Mouse (Mus musculus) liver, embryonic 13.5 days (tissue): Measurements from ENCODE around the gene Ucn2. TPM values are rescaled to one million over a fixed set of nuclear protein-coding genes. Genes with fewer than 3 reads are reported as not detected.

ENCODE experiments used
- ATAC-seq: fragments of 200-750 bp; cut with Nextera tagmentation; 2 replicates; pipeline ENCODE4 v1.8.0; 2017; ENCODE audit warnings: low read depth, mild to moderate bottlenecking, moderate number of reproducible peaks, moderate library complexity
- DNase-seq: peaks from one replicate; pipeline ENCODE4 v3.0.0; 2022
- H3K27ac ChIP-seq: fragments of 300-500 bp; sonication (generic); 2 replicates; pipeline ENCODE4 v1.5.1; 2015; ENCODE audit warnings: moderate library complexity, mild to moderate bottlenecking, inconsistent platforms
- H3K27me3 ChIP-seq: fragments of 300-500 bp; sonication (generic); 2 replicates; pipeline ENCODE4 v1.6.1; 2015; ENCODE audit warnings: mild to moderate bottlenecking, inconsistent platforms
- H3K36me3 ChIP-seq: fragments of 300-500 bp; sonication (generic); 2 replicates; pipeline ENCODE4 v1.6.1; 2015; ENCODE audit warnings: mild to moderate bottlenecking, inconsistent platforms
- H3K4me1 ChIP-seq: fragments of 300-500 bp; sonication (generic); replicated peaks from 2 replicates; pipeline ENCODE4 v1.6.1; 2015; ENCODE audit warnings: inconsistent platforms
- H3K4me2 ChIP-seq: fragments of 300-500 bp; sonication (generic); 2 replicates; pipeline ENCODE4 v1.6.1; 2015; ENCODE audit warnings: inconsistent platforms, mild to moderate bottlenecking, moderate library complexity
- H3K4me3 ChIP-seq: fragments of 300-500 bp; sonication (generic); replicated peaks from 2 replicates; pipeline ENCODE4 v1.5.1; 2015; ENCODE audit warnings: mild to moderate bottlenecking, inconsistent platforms
- H3K9ac ChIP-seq: fragments of 300-500 bp; sonication (generic); 2 replicates; pipeline ENCODE4 v1.6.1; 2015; ENCODE audit warnings: mild to moderate bottlenecking, inconsistent platforms
- H3K9me3 ChIP-seq: fragments of 300-500 bp; sonication (generic); replicated peaks from 2 replicates; pipeline ENCODE4 v1.6.1; 2016; ENCODE audit warnings: inconsistent platforms
- WGBS: fragments of 180-500 bp; shearing (Covaris S2); methylation state at CpG from one replicate; pipeline ENCODE4 v1.1.7; 2015; ENCODE audit not compliant: insufficient replicate concordance; 5-methylcytosine and 5-hydroxymethylcytosine counted together
- polyA plus RNA-seq: library from polyadenylated mRNA; unstranded; fragments of >200 nt; fragmentation: Nextera tagmentation; extraction: Ambion mirVana; gene quantifications from 2 replicates; pipeline ENCODE4 v1.2.1, GENCODE M21; 2015

The Ucn2 gene
- polyA plus RNA-seq: not detected in 2 replicates

DNA sequence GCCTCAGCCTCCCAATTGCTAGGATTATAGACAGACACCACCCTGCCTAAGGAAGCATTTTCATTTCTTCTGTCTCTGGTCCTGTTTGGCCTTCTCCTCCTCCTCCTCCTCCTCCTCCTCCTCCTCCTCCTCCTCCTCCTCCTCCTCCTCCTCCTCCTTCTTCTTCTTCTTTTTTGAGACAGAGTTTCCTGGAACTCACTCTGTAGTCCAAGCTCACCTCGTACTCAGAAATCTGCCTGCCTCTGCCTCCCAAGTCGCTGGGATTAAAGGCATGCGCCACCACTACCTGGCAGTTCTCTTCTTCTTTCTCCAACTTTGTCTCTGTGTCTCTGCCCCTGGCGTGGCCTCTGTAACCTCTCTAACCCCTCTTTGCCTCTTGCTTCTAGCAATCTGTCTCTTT, at the start of gene Ucn2:
Ucn2 (plus strand) TSS at position 301 of the 400 bp plus-strand sequence.
- 55% methylated on average over 4 of the region's 4 CpGs for WGBS

DNA sequence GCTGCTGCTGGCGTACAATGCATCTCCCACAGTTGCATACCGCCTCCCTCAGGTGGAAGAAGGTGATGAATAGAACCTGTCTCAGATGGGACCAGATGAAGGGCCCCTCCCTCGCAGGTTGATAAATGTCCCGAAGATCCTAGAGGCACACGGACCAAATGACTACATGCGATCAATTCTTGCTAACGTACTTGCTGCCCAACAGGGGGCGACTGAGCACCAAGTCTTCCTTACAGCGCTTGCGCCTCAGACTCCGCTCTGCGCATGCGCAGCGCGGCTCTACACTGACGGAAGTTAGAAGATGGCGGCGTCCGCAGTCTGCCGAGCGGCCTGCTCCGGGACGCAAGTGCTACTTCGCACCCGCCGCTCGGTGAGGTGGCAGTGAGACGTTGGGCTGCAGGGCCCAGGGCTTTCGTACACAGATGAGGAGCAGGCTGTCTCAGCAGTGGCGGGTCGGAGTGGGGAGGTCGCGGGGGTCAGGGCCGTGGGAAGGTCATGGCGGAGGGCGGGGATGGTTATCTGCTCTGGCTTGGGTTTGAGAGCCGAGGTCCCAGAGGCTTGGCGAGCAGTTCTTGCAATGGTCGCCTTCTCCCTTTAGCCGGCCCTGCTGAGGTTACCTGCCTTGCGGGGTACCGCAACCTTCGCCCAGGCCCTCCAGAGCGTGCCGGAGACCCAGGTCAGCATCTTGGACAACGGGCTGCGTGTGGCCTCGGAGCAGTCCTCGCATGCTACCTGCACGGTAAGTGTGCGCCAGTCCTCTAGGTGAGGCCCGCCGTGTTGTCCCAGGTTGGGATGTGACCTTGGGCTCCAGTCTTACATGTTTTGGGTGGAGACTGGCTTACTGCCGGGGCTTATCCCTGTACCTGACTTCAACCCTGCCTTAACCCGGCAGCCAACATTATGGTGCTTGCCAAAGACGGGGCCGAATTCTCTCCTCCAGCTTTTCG, 49.1 kb upstream of the Ucn2 start, which contains the start of gene Uqcrc1:
Uqcrc1 (plus strand) TSS at position 216 of the 947 bp plus-strand sequence.
- Histone ChIP-seq H3K4me1 (peaks cover 30% of the 10 kb centered on the region), H3K9ac (peak within 1 kb of the TSS; percentile 86), H3K27me3 (no peaks in the 10 kb centered on the region), H3K4me2 (peak within 1 kb of the TSS; percentile 83), H3K9me3 (no peaks in the 10 kb centered on the region), H3K27ac (peak within 1 kb of the TSS; percentile 70), H3K36me3 (peaks cover 36% of the 10 kb centered on the region), H3K4me3 (peak within 1 kb of the TSS; percentile 86)
- ATAC-seq: peak; percentile 87
- DNase-seq: peak; percentile 91
- WGBS: under 1% methylated on average over 58 of the region's 58 CpGs

More for the DNA sequence above, at the start of gene Ucn2:
- Histone ChIP-seq H3K9ac (no peak within 1 kb of the TSS), H3K4me2 (no peak within 1 kb of the TSS), H3K27ac (no peak within 1 kb of the TSS), H3K9me3 (no peaks in the 10 kb centered on the region), H3K27me3 (0 out of 2 replicates have a peak, but pooled peaks cover 7% of the 10 kb centered on the region), H3K36me3 (no peaks in the 10 kb centered on the region), H3K4me3 (no peak within 1 kb of the TSS), H3K4me1 (peaks cover 49% of the 10 kb centered on the region)
- DNase-seq: no peak
- no peak for ATAC-seq

DNA sequence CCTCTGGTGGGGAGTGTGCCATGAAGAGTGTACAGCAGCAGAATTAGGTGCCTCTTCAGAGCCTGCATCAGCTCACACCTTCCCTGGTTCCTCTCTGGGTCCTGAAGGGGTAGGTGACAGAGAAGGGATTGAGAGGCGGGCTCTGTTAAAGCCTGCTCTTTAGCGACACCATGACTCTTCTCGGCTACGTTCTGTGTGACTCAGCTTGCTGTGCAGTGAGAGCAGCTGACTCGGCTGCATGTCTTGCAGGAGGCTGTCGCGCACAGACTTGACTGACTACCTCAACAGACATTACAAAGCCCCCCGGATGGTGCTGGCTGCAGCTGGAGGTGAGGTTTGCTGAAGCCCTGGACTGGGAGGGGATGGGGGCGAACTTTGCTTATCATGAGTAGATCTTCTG, 40.7 kb upstream of the Ucn2 start:
- WGBS: 83% methylated on average over 9 of the region's 9 CpGs
- Histone ChIP-seq H3K4me2 (no peak overlapping the region), H3K9ac (no peak overlapping the region), H3K4me3 (no peak overlapping the region), H3K36me3 (peaks cover 94% of the 10 kb centered on the region), H3K4me1 (peaks cover 24% of the 10 kb centered on the region), H3K9me3 (no peaks in the 10 kb centered on the region), H3K27ac (no peak overlapping the region), H3K27me3 (no peaks in the 10 kb centered on the region)
- ATAC-seq (peak; percentile 27; the same call in 1 of the 2 replicates), DNase-seq (no peak)

DNA sequence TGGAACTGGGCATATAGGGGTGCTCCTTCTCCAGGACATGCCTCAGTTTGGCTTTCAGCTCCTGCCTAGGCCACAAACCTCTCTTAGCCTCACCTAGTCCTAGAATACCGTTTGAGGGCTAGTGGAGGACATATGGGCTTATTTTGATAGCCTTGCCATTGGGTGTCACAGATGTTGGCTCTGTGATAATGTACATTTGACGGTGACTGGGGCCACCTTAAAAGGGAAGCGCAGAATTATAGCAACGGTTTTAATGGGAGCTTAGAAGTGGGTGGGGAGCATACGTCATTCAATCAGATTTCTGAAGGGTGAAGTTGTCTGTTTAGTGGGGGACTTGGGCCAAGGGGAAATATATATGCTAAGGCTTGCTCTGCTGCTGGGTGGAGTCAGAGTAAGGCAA, 40.2 kb upstream of the Ucn2 start:
- Histone ChIP-seq H3K9ac (no peak overlapping the region), H3K4me3 (no peak overlapping the region), H3K4me2 (no peak overlapping the region), H3K27me3 (no peaks in the 10 kb centered on the region), H3K4me1 (peaks cover 24% of the 10 kb centered on the region), H3K36me3 (peaks cover 94% of the 10 kb centered on the region), H3K9me3 (no peaks in the 10 kb centered on the region), H3K27ac (no peak overlapping the region)
- DNase-seq (no peak), ATAC-seq (peak; percentile 39)
- 46% methylated on average over 5 of the region's 5 CpGs for WGBS

DNA sequence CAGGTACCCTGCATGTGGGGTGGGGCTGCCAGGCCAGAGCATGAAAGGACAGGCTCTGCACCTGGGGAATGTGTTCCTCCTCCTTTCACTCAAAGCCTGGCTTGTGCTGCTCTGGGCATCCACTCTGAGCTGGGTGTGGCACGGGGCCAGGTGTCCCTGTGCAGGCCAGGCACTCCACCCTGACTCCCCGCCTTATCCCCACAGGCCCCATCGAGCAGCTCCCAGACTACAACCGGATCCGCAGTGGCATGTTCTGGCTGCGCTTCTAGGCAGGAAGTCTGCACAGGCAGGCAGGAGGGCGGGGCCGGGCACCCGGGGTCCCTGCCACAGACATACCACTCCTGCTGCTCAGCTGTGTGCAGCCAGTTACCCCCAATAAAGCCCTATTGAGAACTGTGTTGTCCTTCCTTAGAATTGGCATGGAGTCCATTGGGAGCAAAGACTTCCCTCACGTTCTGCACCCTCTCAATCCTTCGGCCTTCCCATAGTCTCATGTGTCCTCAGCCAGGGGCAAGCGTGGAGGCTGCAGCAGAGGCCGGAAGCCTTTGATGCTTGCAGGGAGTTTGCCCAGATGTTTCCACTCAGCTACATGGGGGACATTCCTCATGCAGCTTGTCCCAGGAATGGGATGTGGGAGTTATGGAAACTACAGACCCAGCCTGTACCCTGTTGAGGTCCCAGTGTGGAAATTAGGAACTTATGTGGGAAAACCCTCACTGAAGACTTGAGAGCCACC, 36.4 kb upstream of the Ucn2 start:
- no peak overlapping the region for H3K9ac ChIP-seq
- no peaks in the 10 kb centered on the region for H3K9me3 ChIP-seq
- WGBS: 81% methylated on average over 13 of the region's 13 CpGs
- peaks cover 12% of the 10 kb centered on the region for H3K4me1 ChIP-seq
- peaks cover 62% of the 10 kb centered on the region for H3K36me3 ChIP-seq
- H3K4me3 ChIP-seq: no peak overlapping the region
- no peak for DNase-seq
- ATAC-seq: no peak
- H3K4me2 ChIP-seq: no peak overlapping the region
- H3K27me3 ChIP-seq: peaks cover 23% of the 10 kb centered on the region
- no peak overlapping the region for H3K27ac ChIP-seq

DNA sequence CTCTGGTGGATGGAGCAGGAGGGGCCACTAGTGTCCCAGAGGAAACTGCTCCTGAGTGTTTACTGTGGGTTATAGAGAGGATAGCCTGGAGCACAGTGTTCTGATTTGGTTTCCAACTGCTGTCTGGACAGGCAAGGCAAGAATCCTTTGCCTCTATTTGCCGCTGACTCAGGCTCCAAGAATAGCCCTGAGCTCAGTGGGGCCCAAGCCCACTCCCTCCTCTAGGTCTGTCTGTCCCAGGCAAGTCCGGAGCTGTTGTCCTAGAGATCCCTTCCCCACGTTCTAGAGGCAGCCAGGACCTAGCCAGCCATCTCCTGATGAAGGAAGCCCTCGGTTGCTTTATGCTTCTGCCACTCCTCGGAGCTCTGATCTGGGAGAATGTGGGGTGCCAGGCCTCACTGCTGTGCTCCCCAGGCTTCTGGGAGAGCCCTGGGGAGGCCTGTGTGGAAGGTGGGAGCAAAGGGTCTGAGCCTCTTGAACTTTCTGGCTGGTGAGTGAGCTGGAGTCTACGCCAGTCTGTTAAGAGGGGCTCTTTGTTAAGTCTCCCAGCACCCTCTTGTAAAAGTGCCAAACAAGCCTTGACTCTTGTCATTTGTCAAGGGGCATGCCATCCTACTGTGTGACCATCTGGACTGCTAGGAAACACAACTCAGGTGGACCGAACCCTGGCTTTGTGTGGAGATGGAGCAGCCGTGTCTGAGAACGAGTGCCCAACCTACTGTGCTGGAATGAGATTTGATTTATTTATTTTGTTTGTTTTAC, 35.7 kb upstream of the Ucn2 start:
- peaks cover 54% of the 10 kb centered on the region for H3K36me3 ChIP-seq

DNA sequence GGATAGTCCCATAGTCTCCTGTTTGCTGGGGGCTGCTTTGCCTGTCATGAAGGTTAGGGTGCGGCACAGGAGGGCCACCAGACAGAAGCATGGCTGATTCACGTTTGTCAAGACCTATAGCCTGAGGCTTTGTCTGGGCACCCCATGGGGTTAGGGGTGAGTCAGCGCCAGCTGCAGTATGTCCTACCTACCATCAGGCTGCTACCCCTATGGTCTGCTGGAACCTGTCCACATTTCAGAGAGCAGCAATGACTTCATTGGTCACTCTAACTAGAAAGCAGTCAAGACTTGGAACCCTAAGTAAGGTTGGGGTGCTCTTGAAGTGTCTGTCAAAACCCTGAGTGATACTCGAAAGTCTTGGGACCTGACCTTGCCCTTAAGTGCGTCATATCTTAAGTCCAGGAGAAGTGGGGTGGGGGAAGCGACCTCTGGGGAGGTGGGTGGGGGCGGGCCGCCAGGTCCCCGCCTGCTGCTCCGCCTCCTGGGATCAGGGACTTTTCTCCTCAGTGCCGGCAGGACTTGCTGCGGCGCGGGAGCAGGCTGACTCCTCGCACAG, 32.7 kb upstream of the Ucn2 start, which contains the start of gene Col7a1:
Col7a1 (plus strand) TSS at position 506 of the 556 bp plus-strand sequence.
- 12% methylated on average over 15 of the region's 15 CpGs for WGBS
- H3K27me3 ChIP-seq: peaks cover 37% of the 10 kb centered on the region

More for the DNA sequence above, 35.7 kb upstream of the Ucn2 start:
- H3K4me1 ChIP-seq: peaks cover 4% of the 10 kb centered on the region; the same call in 1 of the 2 replicates
- no peak overlapping the region for H3K27ac ChIP-seq
- no peak overlapping the region for H3K4me3 ChIP-seq
- H3K27me3 ChIP-seq: peaks cover 31% of the 10 kb centered on the region
- 81% methylated on average over 9 of the region's 9 CpGs for WGBS
- ATAC-seq (no peak), DNase-seq (no peak)
- no peak overlapping the region for H3K9ac ChIP-seq
- H3K4me2 ChIP-seq: no peak overlapping the region
- H3K9me3 ChIP-seq: no peaks in the 10 kb centered on the region

DNA sequence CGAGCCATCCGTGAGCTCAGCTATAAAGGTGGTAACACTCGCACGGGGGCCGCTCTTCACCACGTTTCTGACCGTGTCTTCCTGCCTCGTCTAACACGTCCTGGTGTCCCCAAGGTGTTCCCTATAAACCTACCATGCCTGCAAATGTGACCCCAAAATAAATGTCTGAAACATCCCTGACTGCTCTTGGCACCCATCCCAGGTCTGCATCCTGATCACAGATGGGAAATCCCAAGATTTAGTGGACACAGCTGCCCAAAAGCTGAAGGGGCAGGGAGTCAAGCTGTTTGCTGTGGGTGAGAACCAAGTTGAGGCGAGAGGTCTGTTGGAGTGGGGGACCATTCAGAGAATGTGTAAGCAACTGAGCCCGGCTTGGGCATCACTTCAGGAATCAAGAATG, 30.6 kb upstream of the Ucn2 start:
- Histone ChIP-seq H3K9me3 (no peaks in the 10 kb centered on the region), H3K4me2 (no peak overlapping the region), H3K36me3 (peaks cover 3% of the 10 kb centered on the region), H3K4me1 (no peaks in the 10 kb centered on the region), H3K9ac (no peak overlapping the region), H3K4me3 (no peak overlapping the region), H3K27ac (no peak overlapping the region), H3K27me3 (peaks cover 37% of the 10 kb centered on the region)
- DNase-seq: no peak
- 79% methylated on average over 11 of the region's 11 CpGs for WGBS
- ATAC-seq: no peak

More for the DNA sequence above, 32.7 kb upstream of the Ucn2 start, which contains the start of gene Col7a1:
- no peak within 1 kb of the TSS for H3K4me3 ChIP-seq
- no peak within 1 kb of the TSS for H3K4me2 ChIP-seq
- no peaks in the 10 kb centered on the region for H3K4me1 ChIP-seq
- H3K36me3 ChIP-seq: peaks cover 24% of the 10 kb centered on the region
- H3K9me3 ChIP-seq: no peaks in the 10 kb centered on the region
- ATAC-seq: no peak
- DNase-seq: no peak
- no peak within 1 kb of the TSS for H3K27ac ChIP-seq
- no peak within 1 kb of the TSS for H3K9ac ChIP-seq

DNA sequence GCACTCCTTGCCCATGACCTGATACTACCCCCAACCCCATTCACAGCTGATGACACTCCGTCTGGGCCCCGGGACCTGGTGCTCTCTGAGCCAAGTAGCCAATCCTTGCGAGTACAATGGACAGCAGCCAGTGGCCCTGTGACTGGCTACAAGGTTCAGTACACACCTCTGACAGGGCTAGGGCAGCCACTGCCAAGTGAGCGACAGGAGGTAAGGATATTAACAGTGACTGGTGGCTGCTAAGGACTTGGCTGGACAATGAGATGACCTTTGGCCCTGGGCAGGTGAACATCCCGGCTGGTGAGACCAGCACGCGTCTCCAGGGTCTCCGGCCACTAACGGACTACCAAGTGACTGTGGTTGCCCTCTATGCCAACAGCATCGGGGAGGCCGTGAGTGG, 30.0 kb upstream of the Ucn2 start:
- no peak overlapping the region for H3K27ac ChIP-seq
- H3K9ac ChIP-seq: no peak overlapping the region
- peaks cover 37% of the 10 kb centered on the region for H3K27me3 ChIP-seq
- no peaks in the 10 kb centered on the region for H3K4me1 ChIP-seq
- H3K9me3 ChIP-seq: no peaks in the 10 kb centered on the region
- no peak overlapping the region for H3K4me3 ChIP-seq
- DNase-seq: no peak
- ATAC-seq: no peak
- H3K36me3 ChIP-seq: no peaks in the 10 kb centered on the region
- 75% methylated on average over 11 of the region's 11 CpGs for WGBS
- H3K4me2 ChIP-seq: no peak overlapping the region

DNA sequence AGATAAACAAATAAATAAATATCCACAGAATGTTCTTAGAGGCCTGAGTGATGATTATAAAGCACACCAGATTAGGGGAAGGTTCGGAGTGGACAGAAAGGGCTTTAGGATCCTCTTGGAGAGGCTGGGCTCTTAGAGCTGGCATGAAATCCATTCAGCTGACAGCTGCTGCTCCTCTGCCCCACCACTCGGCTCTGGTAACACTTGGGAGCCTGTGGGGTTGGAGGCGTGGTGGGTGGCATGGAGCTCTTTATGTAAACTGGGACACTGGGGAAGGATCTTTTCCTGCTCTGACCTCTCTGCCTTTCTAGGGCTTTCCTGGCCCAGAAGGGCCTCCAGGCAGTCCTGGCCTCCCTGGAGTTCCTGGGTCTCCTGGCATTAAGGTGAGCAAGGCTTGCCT, 22.2 kb upstream of the Ucn2 start:
- 63% methylated on average over 3 of the region's 3 CpGs for WGBS
- H3K27ac ChIP-seq: no peak overlapping the region
- H3K9ac ChIP-seq: no peak overlapping the region
- H3K4me1 ChIP-seq: no peaks in the 10 kb centered on the region
- DNase-seq: no peak
- no peaks in the 10 kb centered on the region for H3K36me3 ChIP-seq
- H3K4me3 ChIP-seq: no peak overlapping the region
- no peaks in the 10 kb centered on the region for H3K9me3 ChIP-seq
- no peaks in the 10 kb centered on the region for H3K27me3 ChIP-seq
- no peak for ATAC-seq
- H3K4me2 ChIP-seq: no peak overlapping the region
